Mouse (Mus musculus) ES-E14 (cell line): ENCODE results near the gene Csrnp1. TPM values are rescaled to one million over a fixed set of nuclear protein-coding genes. Genes with fewer than 3 reads are reported as not detected.

Experiments
- DNase-seq: peaks from one replicate; pipeline ENCODE4 v3.0.0-alpha.2; 2013; ENCODE audit warnings: low read depth, low spot score
- H3K27ac ChIP-seq: 2 replicates; pipeline ENCODE4 v1.5.1; 2012; ENCODE audit warnings: low read depth, mild to moderate bottlenecking, low read length, moderate library complexity, mixed read lengths; ENCODE audit not compliant: poor library complexity, insufficient read depth, severe bottlenecking
- H3K36me3 ChIP-seq: 2 replicates; pipeline ENCODE4 v1.6.1; 2012; ENCODE audit warnings: mild to moderate bottlenecking, low read length, moderate library complexity, mixed read lengths; ENCODE audit not compliant: control insufficient read depth, poor library complexity, insufficient read depth, severe bottlenecking
- H3K4me1 ChIP-seq, 2 experiments: fragments of 150-350 bp in 1 of 2; sonication (generic) in 1 of 2; 2 replicates each; pipeline ENCODE4 v1.6.1; 2012; ENCODE audit warnings: low read length in 2 of 2, mild to moderate bottlenecking in 1 of 2, mixed read lengths in 1 of 2; ENCODE audit not compliant: control insufficient read depth in 2 of 2, insufficient read depth in 2 of 2, poor library complexity in 1 of 2
- H3K4me3 ChIP-seq, 2 experiments: fragments of 150-350 bp in 1 of 2; sonication (generic) in 1 of 2; 2 replicates each; pipeline ENCODE4 v1.5.1; 2012; ENCODE audit warnings: low read length in 2 of 2, low read depth in 1 of 2, mild to moderate bottlenecking in 1 of 2, mixed read lengths in 1 of 2; ENCODE audit not compliant: insufficient read depth in 1 of 2, poor library complexity in 1 of 2, severe bottlenecking in 1 of 2
- H3K9ac ChIP-seq: 2 replicates; pipeline ENCODE4 v1.6.1; 2012; ENCODE audit warnings: low read depth, mild to moderate bottlenecking, low read length, mixed read lengths; ENCODE audit not compliant: poor library complexity, insufficient read depth, severe bottlenecking
- H3K9me3 ChIP-seq: fragments of 150-350 bp; sonication (generic); 2 replicates; pipeline ENCODE4 v1.6.1; 2012; ENCODE audit warnings: low read depth, mild to moderate bottlenecking, low read length; ENCODE audit not compliant: control insufficient read depth, insufficient read depth
- CHD2 ChIP-seq: IDR thresholded peaks from 2 replicates; pipeline ENCODE4 v1.6.1; 2014; ENCODE audit warnings: mild to moderate bottlenecking, low read depth, low read length, inconsistent platforms
- HCFC1 ChIP-seq: IDR thresholded peaks from 2 replicates; pipeline ENCODE4 v1.6.1; 2012; ENCODE audit warnings: low read length, inconsistent platforms, borderline replicate concordance; ENCODE audit not compliant: insufficient read depth
- MAFK ChIP-seq: IDR thresholded peaks from 2 replicates; pipeline ENCODE4 v1.6.1; 2014; ENCODE audit warnings: mild to moderate bottlenecking, low read depth, low read length, inconsistent platforms; ENCODE audit not compliant: insufficient read depth
- ZC3H11A ChIP-seq: IDR thresholded peaks from 2 replicates; pipeline ENCODE4 v1.6.1; 2012; ENCODE audit warnings: low read depth, mild to moderate bottlenecking, inconsistent platforms, low read length, borderline replicate concordance
- ZNF384 ChIP-seq: IDR thresholded peaks from 2 replicates; pipeline ENCODE4 v1.6.1; 2012; ENCODE audit warnings: low read depth, low read length, inconsistent platforms
- in situ Hi-C, 2 experiments: fragments of 600-800 bp; cut with MboI; formaldehyde crosslinking; loops; one replicate each; pipeline ENCODE4 v1.15.1; 2025; ENCODE audit warnings: low sequenced_read_pairs in 2 of 2, inconsistent platforms in 1 of 2; ENCODE audit not compliant: unreplicated experiment in 2 of 2
- total RNA-seq: library from RNA; depleted of rRNA; stranded (reverse); fragments of 300-350 nt; gene quantifications from 2 replicates; pipeline ENCODE4 v1.2.3, GENCODE M21; 2012

Csrnp1 gene
- total RNA-seq, 1 experiment, result 57.8 TPM

- peak; percentile 54 for DNase-seq
- in situ Hi-C loops, result no loop called here
- H3K9ac ChIP-seq, result no peak overlapping the region; the same call in 1 of the 2 replicates
- H3K4me3 ChIP-seq, result no peak overlapping the region
- no peaks in the 10 kb centered on the region for H3K9me3 ChIP-seq
- H3K4me1 ChIP-seq, result peaks cover 14 to 32% of the 10 kb centered on the region in 2 experiments
- TF ChIP-seq ZNF384 (no peak), HCFC1 (no peak), CHD2 (no peak), MAFK (no peak), ZC3H11A (no peak)
- H3K36me3 ChIP-seq, result no peaks in the 10 kb centered on the region
- H3K27ac ChIP-seq, result peak overlapping the region; percentile 51; the same call in 1 of the 2 replicates
Measured at GRCm38 (mm10) chr9:120009226-120009841, 24.9 kb upstream of the Csrnp1 start.

- Histone ChIP-seq H3K4me3 (no peak overlapping the region), H3K4me1 (peaks cover 8 to 34% of the 10 kb centered on the region in 2 experiments; a peak in 3 of 4 replicates), H3K36me3 (no peaks in the 10 kb centered on the region), H3K9me3 (no peaks in the 10 kb centered on the region), H3K9ac (no peak overlapping the region; the same call in 1 of the 2 replicates), H3K27ac (0 out of 2 replicates have a peak overlapping the region, but pooled peaks have one; percentile 8)
- TF ChIP-seq HCFC1, result no peak
- in situ Hi-C loops, result no loop called here
- no peak for DNase-seq
Measured at GRCm38 (mm10) chr9:120007833-120008232, 23.4 kb upstream of the Csrnp1 start.

GRCm38 (mm10) chr9:120005936-120006335 lies 21.5 kb upstream of the Csrnp1 start:
- H3K9ac ChIP-seq, result no peak overlapping the region; the same call in 1 of the 2 replicates
- TF ChIP-seq HCFC1 (no peak), MAFK (no peak), ZNF384 (no peak), ZC3H11A (no peak), CHD2 (no peak)
- in situ Hi-C loops, result no loop called here

GRCm38 (mm10) chr9:120002893-120003292 lies 18.4 kb upstream of the Csrnp1 start:
- peak overlapping the region; percentile 71; the same call in 1 of the 2 replicates for H3K27ac ChIP-seq
- in situ Hi-C loops, result no loop called here
- no peaks in the 10 kb centered on the region for H3K9me3 ChIP-seq

More at GRCm38 (mm10) chr9:120005936-120006335, 21.5 kb upstream of the Csrnp1 start:
- peaks cover 7 to 34% of the 10 kb centered on the region in 2 experiments; a peak in 3 of 4 replicates for H3K4me1 ChIP-seq
- H3K36me3 ChIP-seq, result no peaks in the 10 kb centered on the region
- no peak overlapping the region for H3K4me3 ChIP-seq
- no peaks in the 10 kb centered on the region for H3K9me3 ChIP-seq
- H3K27ac ChIP-seq, result peak overlapping the region; percentile 95
- DNase-seq, result peak; percentile 77

More at GRCm38 (mm10) chr9:120002893-120003292, 18.4 kb upstream of the Csrnp1 start:
- peak overlapping the region; percentile 48; the same call in 1 of the 2 replicates for H3K9ac ChIP-seq
- no peak overlapping the region for H3K4me3 ChIP-seq
- peaks cover 4 to 27% of the 10 kb centered on the region in 2 experiments; a peak in 3 of 4 replicates for H3K4me1 ChIP-seq
- TF ChIP-seq ZC3H11A, result no peak
- no peak for TF ChIP-seq CHD2
- 0 out of 2 replicates have a peak, but pooled peaks have one; percentile 70 for TF ChIP-seq MAFK
- no peak for TF ChIP-seq ZNF384
- TF ChIP-seq HCFC1, result no peak
- DNase-seq, result no peak
- H3K36me3 ChIP-seq, result no peaks in the 10 kb centered on the region
